11 mouse cellular contexts compared by ENCODE assay signal in genomic region chr2:90565192-90565929, GRCm38 (mm10). TPM values are rescaled to one million over a fixed set of nuclear protein-coding genes. Genes with fewer than 3 reads are reported as not detected.
DNase-seq lines count a peak whose midpoint lies in the region; ATAC-seq and TF ChIP-seq lines count a peak whose summit lies in the region.
"Had no signal": no experiment of that assay in that cellular context is flagged by ENCODE, and none has a peak within 500 bp of the region (broad histone marks: within the 10 kb centered on the region; RNA-seq: fewer than 3 reads in every experiment).

No protein-coding gene starts in this region.

- no peaks in the 10 kb centered on the region for H3K36me3 ChIP-seq in limb, embryonic 13.5 days
- H3K36me3 ChIP-seq in limb, embryonic 10.5 days: no peaks in the 10 kb centered on the region
- H3K36me3 ChIP-seq in intestine, embryonic 14.5 days (ENCODE audit: control insufficient read depth, insufficient read depth, low read length): no peaks in the 10 kb centered on the region
- no peaks in the 10 kb centered on the region for H3K36me3 ChIP-seq in small intestine, adult 2 months (ENCODE audit: control insufficient read depth, insufficient read depth, low read length)
- no peaks in the 10 kb centered on the region for H3K36me3 ChIP-seq in midbrain, embryonic 11.5 days (ENCODE audit: control insufficient read depth, insufficient read depth, low read length)
- H3K36me3 ChIP-seq: limb, embryonic 15.5 days had no signal

- no peak for TF ChIP-seq CTCF in small intestine, adult 2 months (IDR thresholded peaks at IDR 0.05; ENCODE audit: extremely low read depth, insufficient read length, insufficient replicate concordance, low read depth, low read length)

- WGBS in limb, embryonic 13.5 days: 69% methylated on average over 7 of the region's 7 CpGs
- WGBS in limb, embryonic 10.5 days: 95% methylated on average over 7 of the region's 7 CpGs
- WGBS in intestine, embryonic 14.5 days: 76% methylated on average over 7 of the region's 7 CpGs
- 20% methylated on average over 7 of the region's 7 CpGs for WGBS in small intestine, adult 2 months
- 93% methylated on average over 7 of the region's 7 CpGs for WGBS in midbrain, embryonic 11.5 days

- no peak overlapping the region for H3K4me2 ChIP-seq in limb, embryonic 13.5 days (replicated peaks)
- no peak overlapping the region for H3K4me2 ChIP-seq in intestine, embryonic 14.5 days (ENCODE audit: low read length)
- no peak overlapping the region for H3K4me2 ChIP-seq in midbrain, embryonic 11.5 days
- H3K4me2 ChIP-seq: limb, embryonic 15.5 days had no signal

- peaks cover 20% of the 10 kb centered on the region for H3K27me3 ChIP-seq in limb, embryonic 13.5 days
- no peaks in the 10 kb centered on the region for H3K27me3 ChIP-seq in limb, embryonic 10.5 days (ENCODE audit: low read depth, poor library complexity, severe bottlenecking)
- H3K27me3 ChIP-seq in intestine, embryonic 14.5 days (replicated peaks; ENCODE audit: control insufficient read depth, insufficient read depth, low read length): no peaks in the 10 kb centered on the region
- no peaks in the 10 kb centered on the region for H3K27me3 ChIP-seq in small intestine, adult 2 months (ENCODE audit: control insufficient read depth, insufficient read depth, low read length)
- H3K27me3 ChIP-seq in midbrain, embryonic 11.5 days (ENCODE audit: control insufficient read depth, insufficient read depth, low read length): no peaks in the 10 kb centered on the region

- no peak overlapping the region for H3K4me3 ChIP-seq in limb, embryonic 13.5 days
- H3K4me3 ChIP-seq in limb, embryonic 10.5 days: no peak overlapping the region
- H3K4me3 ChIP-seq in intestine, embryonic 14.5 days (ENCODE audit: low read depth, low read length): no peak overlapping the region
- no peak overlapping the region for H3K4me3 ChIP-seq in small intestine, adult 2 months (ENCODE audit: low read depth, low read length)
- H3K4me3 ChIP-seq in midbrain, embryonic 11.5 days (ENCODE audit: low read depth, low read length): no peak overlapping the region
- H3K4me3 ChIP-seq: limb, embryonic 15.5 days; myocyte had no signal

- TF ChIP-seq POLR2A in small intestine, adult 2 months (IDR thresholded peaks at IDR 0.05; ENCODE audit: low read depth, low read length): no peak

- peaks cover 12% of the 10 kb centered on the region for H3K4me1 ChIP-seq in limb, embryonic 13.5 days
- peaks cover 16% of the 10 kb centered on the region for H3K4me1 ChIP-seq in limb, embryonic 10.5 days
- peaks cover 7% of the 10 kb centered on the region for H3K4me1 ChIP-seq in intestine, embryonic 14.5 days (replicated peaks; ENCODE audit: control insufficient read depth, insufficient read depth, low read length)
- H3K4me1 ChIP-seq in small intestine, adult 2 months (ENCODE audit: control insufficient read depth, insufficient read depth, insufficient read length, low read length): peaks cover 45% of the 10 kb centered on the region
- no peaks in the 10 kb centered on the region for H3K4me1 ChIP-seq in midbrain, embryonic 11.5 days (ENCODE audit: control insufficient read depth, insufficient read depth, low read length)

- no peaks in the 10 kb centered on the region for H3K9me3 ChIP-seq in limb, embryonic 13.5 days
- no peaks in the 10 kb centered on the region for H3K9me3 ChIP-seq in limb, embryonic 10.5 days (replicated peaks)
- no peaks in the 10 kb centered on the region for H3K9me3 ChIP-seq in intestine, embryonic 14.5 days (ENCODE audit: control insufficient read depth, low read length)
- no peaks in the 10 kb centered on the region for H3K9me3 ChIP-seq in midbrain, embryonic 11.5 days (ENCODE audit: control insufficient read depth, low read length)
- H3K9me3 ChIP-seq: limb, embryonic 15.5 days had no signal

- peak; percentile 32; the same call in 1 of the 2 replicates for ATAC-seq in limb, embryonic 13.5 days (ENCODE audit: low FRiP score, low read depth)
- ATAC-seq in intestine, embryonic 14.5 days (replicated peaks; ENCODE audit: low FRiP score, low TSS enrichment, low read depth): peak; percentile 62; the same call in 1 of the 2 replicates
- no peak for ATAC-seq in midbrain, embryonic 11.5 days (ENCODE audit: low FRiP score)
- ATAC-seq in erythroblast, adult 5-6 weeks (replicated peaks; ENCODE audit: low FRiP score, poor library complexity, severe bottlenecking): no peak

- no peak overlapping the region for H3K27ac ChIP-seq in limb, embryonic 13.5 days
- H3K27ac ChIP-seq in limb, embryonic 10.5 days: no peak overlapping the region
- H3K27ac ChIP-seq in intestine, embryonic 14.5 days (ENCODE audit: low read depth): no peak overlapping the region
- H3K27ac ChIP-seq in small intestine, adult 2 months (ENCODE audit: insufficient read depth, low read depth, low read length): peak overlapping the region; percentile 91
- no peak overlapping the region for H3K27ac ChIP-seq in midbrain, embryonic 11.5 days (ENCODE audit: low read depth, low read length)

- DNase-seq in limb, embryonic 10.5 days (ENCODE audit: low spot score): no peak
- no peak for DNase-seq in intestine, embryonic 14.5 days (ENCODE audit: low spot score)
- peak; percentile 87 for DNase-seq in kidney, postnatal 14 days
- DNase-seq in midbrain, embryonic 11.5 days (ENCODE audit: low spot score, missing footprints): no peak
- no peak for DNase-seq in adrenal gland, postnatal 36 days

- H3K9ac ChIP-seq in limb, embryonic 13.5 days: no peak overlapping the region
- no peak overlapping the region for H3K9ac ChIP-seq in intestine, embryonic 14.5 days (ENCODE audit: low read length)
- no peak overlapping the region for H3K9ac ChIP-seq in midbrain, embryonic 11.5 days (ENCODE audit: low read length)
- H3K9ac ChIP-seq: limb, embryonic 15.5 days had no signal

RNA-seq across cellular contexts. Expression of gene Ptprj, which starts 15.1 kb away (rescaled TPM):
- 1.3 and 1.6 TPM in 2 replicates for polyA plus RNA-seq in limb, embryonic 13.5 days (2015; fragmentation: Nextera tagmentation; extraction: Ambion mirVana)
- 1.0 and 1.3 TPM in 2 replicates for polyA plus RNA-seq in limb, embryonic 10.5 days (2016; fragmentation: Nextera tagmentation; extraction: Ambion mirVana)
- 8.3 and 8.5 TPM in 2 replicates for polyA plus RNA-seq in intestine, embryonic 14.5 days (2014; fragmentation: Nextera tagmentation; extraction: Ambion mirVana)
- 3.4 and 7.3 TPM in 2 replicates for polyA plus RNA-seq in small intestine, adult 2 months (2012; rRNA removed)
- polyA plus RNA-seq in midbrain, embryonic 11.5 days (2014; fragmentation: Nextera tagmentation; extraction: Ambion mirVana): 2.9 and 3.1 TPM in 2 replicates
- total RNA-seq in erythroblast, adult 5-6 weeks (2015; ENCODE audit: low replicate concordance): 9.2 and 21.1 TPM in 2 replicates
- total RNA-seq in erythroblast, adult 5-6 weeks (2017; ENCODE audit: low replicate concordance): 11.3 and 18.7 TPM in 2 replicates
- total RNA-seq in adrenal gland, postnatal 36 days (2021): 10 to 100 TPM; 16.4 to 22.0 TPM
- polyA plus RNA-seq: erythroblast, embryonic 14.5 days had no signal

Comparison
In these comparisons a context has a peak if more than half of its experiments do, and no peak if none do; other contexts are left out.
1. ATAC-seq: peak in limb, embryonic 13.5 days (single experiment) and intestine, embryonic 14.5 days (single experiment); none in midbrain, embryonic 11.5 days (single experiment) and erythroblast, adult 5-6 weeks (single experiment).